Mouse (Mus musculus): ENCODE results near the gene Tle4. TPM values are rescaled to one million over a fixed set of nuclear protein-coding genes. Genes with fewer than 3 reads are reported as not detected.

Tle4 gene
- total and polyA plus RNA-seq, 3 experiments, result 13.2 to 32.7 (median 15.4) TPM

GRCm38 (mm10) chr19:14623355-14623754 is 25.5 kb upstream of the Tle4 start:
- Histone ChIP-seq H3K4me3 (ENCODE audit: low read depth, low read length) (no peak overlapping the region), H3K4me1 (ENCODE audit: insufficient read depth, low read depth, low read length) (no peaks in the 10 kb centered on the region), H3K36me3 (replicated peaks) (no peaks in the 10 kb centered on the region), H3K9me3 (replicated peaks) (no peaks in the 10 kb centered on the region), H3K27me3 (ENCODE audit: insufficient read depth, low read length) (peaks cover 3% of the 10 kb centered on the region; the same call in 1 of the 2 replicates)
- no peak for TF ChIP-seq GATA1 (IDR thresholded peaks at IDR 0.05; ENCODE audit: borderline replicate concordance, low read length)
- TF ChIP-seq TAL1 (conservative IDR thresholded peaks at IDR 0.05; ENCODE audit: low read depth, low read length), result no peak
- no peak for TF ChIP-seq POLR2AphosphoS5 (IDR thresholded peaks at IDR 0.05; ENCODE audit: insufficient replicate concordance, low read depth, low read length)
- TF ChIP-seq GATA2 (IDR thresholded peaks at IDR 0.05; ENCODE audit: borderline replicate concordance, low read depth, low read length), result no peak
- TF ChIP-seq CTCF (IDR thresholded peaks at IDR 0.05; ENCODE audit: low read depth, low read length), result no peak
- no peak for DNase-seq (ENCODE audit: low spot score)
- no peak for ATAC-seq (ENCODE audit: extremely low read depth, insufficient number of reproducible peaks, low FRiP score, poor library complexity, severe bottlenecking)

DNA sequence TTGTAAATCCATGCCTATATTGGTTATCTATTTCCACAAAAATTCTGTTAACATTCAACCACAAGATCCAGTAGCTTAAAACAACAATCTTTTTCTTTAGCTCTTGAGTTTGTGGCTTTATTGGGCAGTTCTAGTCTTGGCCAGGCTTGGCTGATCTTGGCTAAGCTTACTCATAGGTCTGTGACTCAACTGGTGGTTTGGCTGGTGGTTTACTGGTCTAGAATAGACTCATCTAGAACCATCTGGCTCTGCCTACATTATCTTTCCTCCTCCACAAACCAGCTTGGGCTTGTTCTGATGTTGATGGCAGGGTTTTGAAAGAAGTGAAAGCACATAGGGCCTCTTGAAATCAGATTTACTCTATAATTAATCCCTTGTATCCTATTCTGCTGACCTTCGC is 22.7 kb upstream of the Tle4 start:
- DNase-seq (ENCODE audit: low spot score) (no peak), ATAC-seq (ENCODE audit: extremely low read depth, insufficient number of reproducible peaks, low FRiP score, poor library complexity, severe bottlenecking) (no peak)

GRCm38 (mm10) chr19:14619814-14620213 is 22.0 kb upstream of the Tle4 start:
- ATAC-seq (ENCODE audit: extremely low read depth, insufficient number of reproducible peaks, low FRiP score, poor library complexity, severe bottlenecking), result no peak
- TF ChIP-seq POLR2AphosphoS5 (IDR thresholded peaks at IDR 0.05; ENCODE audit: insufficient replicate concordance, low read depth, low read length) (no peak), TAL1 (conservative IDR thresholded peaks at IDR 0.05; ENCODE audit: low read depth, low read length) (no peak), GATA2 (IDR thresholded peaks at IDR 0.05; ENCODE audit: borderline replicate concordance, low read depth, low read length) (no peak), CTCF (IDR thresholded peaks at IDR 0.05; ENCODE audit: low read depth, low read length) (no peak), GATA1 (IDR thresholded peaks at IDR 0.05; ENCODE audit: borderline replicate concordance, low read length) (no peak)
- H3K27me3 ChIP-seq (ENCODE audit: insufficient read depth, low read length), result peaks cover 15% of the 10 kb centered on the region

More for the DNA sequence above, 22.7 kb upstream of the Tle4 start:
- TF ChIP-seq GATA1 (IDR thresholded peaks at IDR 0.05; ENCODE audit: borderline replicate concordance, low read length) (no peak), GATA2 (IDR thresholded peaks at IDR 0.05; ENCODE audit: borderline replicate concordance, low read depth, low read length) (no peak), CTCF (IDR thresholded peaks at IDR 0.05; ENCODE audit: low read depth, low read length) (no peak), POLR2AphosphoS5 (IDR thresholded peaks at IDR 0.05; ENCODE audit: insufficient replicate concordance, low read depth, low read length) (no peak)
- Histone ChIP-seq H3K36me3 (replicated peaks) (no peaks in the 10 kb centered on the region), H3K4me3 (ENCODE audit: low read depth, low read length) (no peak overlapping the region), H3K27me3 (ENCODE audit: insufficient read depth, low read length) (peaks cover 13% of the 10 kb centered on the region), H3K4me1 (ENCODE audit: insufficient read depth, low read depth, low read length) (no peaks in the 10 kb centered on the region), H3K9me3 (replicated peaks) (no peaks in the 10 kb centered on the region)

DNA sequence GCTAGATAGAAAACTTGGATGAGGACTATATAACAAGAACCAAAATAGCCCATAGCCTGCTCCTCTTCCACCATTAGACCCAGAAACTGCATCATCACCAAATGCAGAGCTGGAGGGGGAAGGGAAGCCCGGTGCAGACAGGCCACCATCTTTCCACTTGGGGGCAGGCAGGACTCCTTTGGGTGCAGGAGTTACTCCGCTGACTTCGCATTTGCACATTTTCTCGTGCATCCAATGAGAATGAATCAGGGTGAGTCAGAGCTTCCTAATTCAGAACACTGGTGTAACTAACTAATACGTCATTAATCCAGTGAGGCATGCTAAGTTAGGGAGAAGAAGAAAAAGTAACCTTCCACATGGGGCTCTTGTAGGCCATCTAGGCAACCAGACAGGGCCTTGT is 17.0 kb upstream of the Tle4 start:
- H3K36me3 ChIP-seq (replicated peaks), result no peaks in the 10 kb centered on the region
- no peak for ATAC-seq (ENCODE audit: extremely low read depth, insufficient number of reproducible peaks, low FRiP score, poor library complexity, severe bottlenecking)

More at GRCm38 (mm10) chr19:14619814-14620213, 22.0 kb upstream of the Tle4 start:
- no peaks in the 10 kb centered on the region for H3K9me3 ChIP-seq (replicated peaks)
- H3K36me3 ChIP-seq (replicated peaks), result no peaks in the 10 kb centered on the region
- H3K4me1 ChIP-seq (ENCODE audit: insufficient read depth, low read depth, low read length), result no peaks in the 10 kb centered on the region
- H3K4me3 ChIP-seq (ENCODE audit: low read depth, low read length), result no peak overlapping the region
- DNase-seq (ENCODE audit: low spot score), result no peak

GRCm38 (mm10) chr19:14610542-14611317 is 12.9 kb upstream of the Tle4 start:
- DNase-seq (ENCODE audit: low spot score) (no peak), ATAC-seq (ENCODE audit: extremely low read depth, insufficient number of reproducible peaks, low FRiP score, poor library complexity, severe bottlenecking) (no peak)
- H3K4me1 ChIP-seq (ENCODE audit: insufficient read depth, low read depth, low read length), result no peaks in the 10 kb centered on the region
- no peaks in the 10 kb centered on the region for H3K9me3 ChIP-seq (replicated peaks)
- TF ChIP-seq CTCF (IDR thresholded peaks at IDR 0.05; ENCODE audit: low read depth, low read length), result no peak
- H3K4me3 ChIP-seq (ENCODE audit: low read depth, low read length), result no peak overlapping the region
- H3K27me3 ChIP-seq (ENCODE audit: insufficient read depth, low read length), result peaks cover 34% of the 10 kb centered on the region
- no peaks in the 10 kb centered on the region for H3K36me3 ChIP-seq (replicated peaks)

More for the DNA sequence above, 17.0 kb upstream of the Tle4 start:
- no peak overlapping the region for H3K4me3 ChIP-seq (ENCODE audit: low read depth, low read length)
- TF ChIP-seq GATA1 (IDR thresholded peaks at IDR 0.05; ENCODE audit: borderline replicate concordance, low read length) (no peak), GATA2 (IDR thresholded peaks at IDR 0.05; ENCODE audit: borderline replicate concordance, low read depth, low read length) (no peak), CTCF (IDR thresholded peaks at IDR 0.05; ENCODE audit: low read depth, low read length) (no peak), TAL1 (conservative IDR thresholded peaks at IDR 0.05; ENCODE audit: low read depth, low read length) (no peak), POLR2AphosphoS5 (IDR thresholded peaks at IDR 0.05; ENCODE audit: insufficient replicate concordance, low read depth, low read length) (no peak)
- peaks cover 33% of the 10 kb centered on the region for H3K27me3 ChIP-seq (ENCODE audit: insufficient read depth, low read length)
- DNase-seq (ENCODE audit: low spot score), result no peak
- no peaks in the 10 kb centered on the region for H3K9me3 ChIP-seq (replicated peaks)
- no peaks in the 10 kb centered on the region for H3K4me1 ChIP-seq (ENCODE audit: insufficient read depth, low read depth, low read length)

DNA sequence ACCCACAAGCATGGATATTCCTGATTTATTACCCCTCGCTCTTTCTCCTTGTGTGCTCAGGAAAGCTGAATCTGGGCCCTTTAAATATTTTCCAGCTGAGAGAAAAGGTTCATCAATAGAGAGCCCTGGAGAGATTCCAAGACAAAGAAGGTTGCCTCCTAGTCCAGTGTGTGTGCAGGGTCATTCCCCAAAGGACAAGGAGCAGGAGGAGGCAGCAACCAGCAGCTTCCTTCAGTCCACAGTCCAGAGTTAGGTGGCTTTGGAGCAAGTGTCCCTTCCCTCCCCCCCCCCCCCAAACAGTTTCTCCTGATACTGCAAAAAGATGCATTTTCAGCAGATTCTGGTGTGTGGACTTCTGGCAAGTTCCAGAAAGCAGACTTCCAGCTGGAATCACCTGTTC is 3.0 kb upstream of the Tle4 start:
- Histone ChIP-seq H3K36me3 (replicated peaks) (no peaks in the 10 kb centered on the region), H3K4me1 (ENCODE audit: insufficient read depth, low read depth, low read length) (peaks cover 15% of the 10 kb centered on the region), H3K9me3 (replicated peaks) (no peaks in the 10 kb centered on the region), H3K4me3 (ENCODE audit: low read depth, low read length) (no peak overlapping the region), H3K27me3 (ENCODE audit: insufficient read depth, low read length) (peaks cover 34% of the 10 kb centered on the region)
- no peak for DNase-seq (ENCODE audit: low spot score)
- TF ChIP-seq TAL1 (conservative IDR thresholded peaks at IDR 0.05; ENCODE audit: low read depth, low read length) (no peak), POLR2AphosphoS5 (IDR thresholded peaks at IDR 0.05; ENCODE audit: insufficient replicate concordance, low read depth, low read length) (no peak), GATA2 (IDR thresholded peaks at IDR 0.05; ENCODE audit: borderline replicate concordance, low read depth, low read length) (no peak), GATA1 (IDR thresholded peaks at IDR 0.05; ENCODE audit: borderline replicate concordance, low read length) (no peak), CTCF (IDR thresholded peaks at IDR 0.05; ENCODE audit: low read depth, low read length) (no peak)
- no peak for ATAC-seq (ENCODE audit: extremely low read depth, insufficient number of reproducible peaks, low FRiP score, poor library complexity, severe bottlenecking)
